Mouse (Mus musculus) telencephalon, adult 2 months (tissue): ENCODE measurements around the gene Sugt1.

ENCODE experiments used
- DNase-seq: peaks from one replicate; pipeline ENCODE4 v3.0.0-alpha.2; 2011; ENCODE audit warnings: low read depth, low spot score

Sugt1 gene

DNA sequence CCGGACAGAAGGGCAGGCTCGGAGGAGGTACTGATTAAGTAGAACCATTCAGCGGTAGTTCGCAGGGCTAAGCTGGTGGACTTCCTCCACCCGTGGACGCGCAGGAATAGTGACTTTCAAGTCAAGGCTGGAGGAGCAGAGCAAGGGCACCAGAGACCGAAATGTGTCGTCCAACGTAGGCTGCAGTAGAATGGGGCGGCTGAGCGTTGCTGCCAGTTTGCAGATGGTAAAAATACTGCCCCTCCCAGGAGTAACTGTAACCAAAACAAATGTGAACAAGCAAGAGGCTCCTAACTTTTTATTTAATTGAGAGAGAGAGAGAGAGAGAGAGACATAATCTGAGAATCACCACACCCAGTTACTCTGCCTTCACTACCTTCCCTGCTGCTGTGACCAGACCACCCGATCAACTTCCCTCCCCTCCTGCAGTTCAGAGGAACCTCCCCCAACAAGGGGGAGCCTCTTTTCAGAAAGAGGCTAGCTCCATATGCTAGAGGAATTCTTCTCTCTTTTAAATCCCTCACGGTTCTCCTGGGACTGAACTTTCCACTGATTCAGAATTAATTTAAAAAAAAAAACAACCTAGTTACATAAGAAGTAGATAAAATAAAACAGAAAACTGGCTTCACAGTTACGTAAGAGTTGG lies 89.7 kb downstream of the Sugt1 start:
- DNase-seq: no peak

DNA sequence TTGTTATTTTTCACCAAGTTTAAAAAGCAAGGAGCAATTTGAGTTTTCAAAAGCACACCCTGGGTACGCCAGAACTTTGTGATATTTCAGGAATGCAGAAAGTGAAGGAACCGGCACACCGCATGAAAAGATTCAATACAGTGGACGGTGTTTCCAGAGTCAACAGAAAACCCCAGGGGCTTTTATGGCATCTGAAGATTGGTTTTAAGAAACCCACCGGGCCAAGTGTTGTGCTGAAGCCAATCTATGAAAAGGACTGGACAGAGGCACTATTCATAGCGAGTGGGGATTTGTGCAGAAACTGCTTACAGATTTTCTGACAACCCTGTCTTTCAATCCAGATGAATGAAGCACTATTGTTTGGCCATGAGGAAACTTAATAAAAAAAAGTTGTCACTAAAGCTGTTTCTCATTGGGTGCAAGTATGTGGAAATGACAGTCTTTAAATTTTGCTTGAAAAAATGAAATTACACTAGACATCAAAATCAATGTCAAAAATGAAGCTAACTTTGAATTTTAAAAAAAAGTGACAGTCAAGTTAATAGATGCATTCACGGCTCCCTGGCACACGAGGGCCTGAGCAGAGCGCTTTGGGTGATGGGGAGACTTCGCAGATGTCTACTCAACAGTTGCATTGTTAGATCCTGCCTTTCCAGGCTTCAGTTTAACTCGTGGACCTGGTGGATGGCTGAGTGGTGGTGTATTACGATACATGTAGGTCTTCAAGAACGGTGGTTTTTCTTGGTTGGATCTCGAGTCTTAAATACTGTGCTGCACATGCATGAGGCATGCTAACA lies 90.6 kb downstream of the Sugt1 start:
- no peak for DNase-seq

DNA sequence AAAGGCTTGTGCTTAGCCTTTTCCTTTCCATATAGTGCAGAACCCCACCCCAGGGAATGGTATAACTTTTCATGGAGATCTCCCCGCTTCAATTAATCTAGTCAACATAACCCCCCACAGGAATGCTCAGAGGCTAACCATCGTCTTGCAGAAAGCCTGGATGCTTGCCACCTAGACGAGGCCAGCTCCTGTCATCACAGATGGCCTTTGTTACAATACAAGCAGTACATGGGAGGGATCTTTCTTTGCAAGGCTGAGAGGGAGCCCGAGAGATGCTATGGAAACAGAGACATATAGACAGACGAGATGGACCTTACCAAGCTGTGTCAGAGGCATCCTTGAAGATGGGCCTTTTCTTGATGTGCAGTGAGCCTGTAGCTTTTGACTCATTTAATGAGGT lies 93.2 kb downstream of the Sugt1 start:
- DNase-seq: no peak
